Mouse (Mus musculus) T-helper 17 cell (primary cell): ENCODE results near the gene Fam53b.

ENCODE experiments used
- in situ Hi-C, 2 experiments: fragments of 300-600 bp; cut with MboI, MseI; formaldehyde crosslinking; loops; 1 replicate in 1 of 2; 2 replicates in 1 of 2; pipeline ENCODE4 v1.15.1; 2025; ENCODE audit warnings: high pct_unique_total_duplicates in 2 of 2

The Fam53b gene

GRCm38 (mm10) chr7:132793467-132793866 lies 20.2 kb downstream of the Fam53b start:
- in situ Hi-C loops = no loop called here

GRCm38 (mm10) chr7:132790447-132791219 lies 23.1 kb downstream of the Fam53b start:
- in situ Hi-C loops = no loop called here

- in situ Hi-C loops = no loop called here
These were observed 24.9 kb downstream of the Fam53b start for GRCm38 (mm10) chr7:132788826-132789225.

GRCm38 (mm10) chr7:132787496-132788190 lies 26.0 kb downstream of the Fam53b start:
- in situ Hi-C loops = no loop called here

- in situ Hi-C loops = no loop called here
These were observed 26.7 kb downstream of the Fam53b start for GRCm38 (mm10) chr7:132787022-132787421.

GRCm38 (mm10) chr7:132786522-132786921 lies 27.2 kb downstream of the Fam53b start:
- in situ Hi-C loops = no loop called here

- in situ Hi-C loops = no loop called here
These were observed 27.7 kb downstream of the Fam53b start for GRCm38 (mm10) chr7:132786011-132786410.

GRCm38 (mm10) chr7:132784101-132784500 lies 29.6 kb downstream of the Fam53b start:
- in situ Hi-C loops = no loop called here

- in situ Hi-C loops = no loop called here
These were observed 31.8 kb downstream of the Fam53b start for GRCm38 (mm10) chr7:132781850-132782249.

GRCm38 (mm10) chr7:132781130-132781814 lies 32.4 kb downstream of the Fam53b start:
- in situ Hi-C loops = no loop called here

GRCm38 (mm10) chr7:132780611-132781010 lies 33.1 kb downstream of the Fam53b start:
- in situ Hi-C loops = no loop called here

- in situ Hi-C loops = no loop called here
These were observed 35.1 kb downstream of the Fam53b start for GRCm38 (mm10) chr7:132778630-132779029.

- in situ Hi-C loops = no loop called here
These were observed 35.8 kb downstream of the Fam53b start for GRCm38 (mm10) chr7:132777728-132778453.

GRCm38 (mm10) chr7:132777117-132777516 lies 36.6 kb downstream of the Fam53b start:
- in situ Hi-C loops = no loop called here

GRCm38 (mm10) chr7:132776338-132777111 lies 37.2 kb downstream of the Fam53b start:
- in situ Hi-C loops = no loop called here

GRCm38 (mm10) chr7:132775922-132776321 lies 37.8 kb downstream of the Fam53b start:
- in situ Hi-C loops = no loop called here

GRCm38 (mm10) chr7:132775333-132775732 lies 38.4 kb downstream of the Fam53b start:
- in situ Hi-C loops = no loop called here

GRCm38 (mm10) chr7:132773011-132773705 lies 40.5 kb downstream of the Fam53b start:
- in situ Hi-C loops = loop anchor here in 1 of 2 experiments (25.0 kb wide), 1 partner anchor 1211 kb away; the partner anchor contains the start of gene Bub3

GRCm38 (mm10) chr7:132772440-132772839 lies 41.2 kb downstream of the Fam53b start:
- in situ Hi-C loops = loop anchor here in 1 of 2 experiments (25.0 kb wide), 1 partner anchor 1210 kb away; the partner anchor contains the start of gene Bub3
